Mouse (Mus musculus) neural tube, embryonic 15.5 days (tissue): ENCODE results near the gene Eaf1. TPM values are rescaled to one million over a fixed set of nuclear protein-coding genes. Genes with fewer than 3 reads are reported as not detected.

Experiments used
- ATAC-seq: fragments of 200-750 bp; cut with Nextera tagmentation; 2 replicates; pipeline ENCODE4 v1.8.0; 2017; ENCODE audit warnings: mild to moderate bottlenecking, moderate TSS enrichment, moderate library complexity; ENCODE audit not compliant: low FRiP score
- H3K27ac ChIP-seq: fragments of 300-500 bp; sonication (generic); replicated peaks from 2 replicates; pipeline ENCODE4 v1.5.1; 2015; ENCODE audit warnings: mild to moderate bottlenecking, inconsistent platforms
- H3K27me3 ChIP-seq: fragments of 300-500 bp; sonication (generic); replicated peaks from 2 replicates; pipeline ENCODE4 v1.6.1; 2015; ENCODE audit warnings: inconsistent platforms
- H3K36me3 ChIP-seq: fragments of 300-500 bp; sonication (generic); 2 replicates; pipeline ENCODE4 v1.6.1; 2015; ENCODE audit warnings: inconsistent platforms
- H3K4me1 ChIP-seq: fragments of 300-500 bp; sonication (generic); 2 replicates; pipeline ENCODE4 v1.6.1; 2015; ENCODE audit warnings: inconsistent platforms
- H3K4me2 ChIP-seq: fragments of 300-500 bp; sonication (generic); 2 replicates; pipeline ENCODE4 v1.6.1; 2015; ENCODE audit warnings: inconsistent platforms, mild to moderate bottlenecking, moderate library complexity
- H3K4me3 ChIP-seq: fragments of 300-500 bp; sonication (generic); replicated peaks from 2 replicates; pipeline ENCODE4 v1.5.1; 2015; ENCODE audit warnings: mild to moderate bottlenecking, inconsistent platforms
- H3K9ac ChIP-seq: fragments of 300-500 bp; sonication (generic); replicated peaks from 2 replicates; pipeline ENCODE4 v1.6.1; 2015; ENCODE audit warnings: mild to moderate bottlenecking, inconsistent platforms
- H3K9me3 ChIP-seq: fragments of 300-500 bp; sonication (generic); replicated peaks from 2 replicates; pipeline ENCODE4 v1.6.1; 2016; ENCODE audit warnings: inconsistent platforms
- WGBS: fragments of 180-500 bp; shearing (Covaris S2); methylation state at CpG from one replicate; pipeline ENCODE4 v1.1.7; 2015; ENCODE audit warnings: mixed read lengths; 5-methylcytosine and 5-hydroxymethylcytosine counted together
- polyA plus RNA-seq: library from polyadenylated mRNA; unstranded; fragments of >200 nt; fragmentation: Nextera tagmentation; extraction: Ambion mirVana; gene quantifications from 2 replicates; pipeline ENCODE4 v1.2.1, GENCODE M21; 2015

Eaf1 gene
- polyA plus RNA-seq, 1 experiment from 2014 or later = 7.4 TPM

DNA sequence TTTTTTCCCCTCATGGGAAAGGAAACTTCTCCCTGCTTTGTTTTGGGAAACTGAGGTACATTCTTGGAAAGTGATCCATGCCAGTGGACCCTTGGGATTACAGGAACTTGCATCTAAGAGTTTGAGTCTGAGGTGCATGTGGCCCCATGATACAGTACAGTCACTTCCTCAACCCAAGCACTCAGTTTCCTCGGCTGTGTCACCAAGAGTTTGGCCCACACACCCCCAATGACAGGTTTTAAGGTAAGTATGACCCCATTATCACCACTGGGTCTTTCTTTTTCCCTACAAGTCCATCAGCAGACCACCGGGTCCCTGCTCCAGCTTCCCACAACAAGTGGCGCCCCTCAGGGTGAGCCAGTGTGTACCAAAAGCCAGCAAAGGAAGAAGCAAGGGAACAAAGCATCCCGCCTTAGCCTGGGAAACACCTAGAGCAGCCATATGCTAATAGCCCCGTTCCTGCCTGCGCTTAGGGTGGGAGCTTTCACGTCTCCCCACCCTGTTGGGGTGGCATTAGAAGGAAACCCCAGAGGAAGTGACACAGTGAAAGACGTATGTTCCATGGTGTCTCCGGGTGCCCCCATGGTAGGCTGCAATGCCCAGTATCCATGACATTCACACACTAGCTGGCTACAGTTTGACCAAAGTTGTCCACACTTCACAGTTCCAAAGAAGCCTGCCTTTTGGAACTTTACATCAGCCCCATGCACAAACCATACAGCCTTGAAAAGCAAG, 62.5 kb downstream of the Eaf1 start:
- Histone ChIP-seq H3K27ac (no peak overlapping the region), H3K4me1 (no peaks in the 10 kb centered on the region), H3K27me3 (no peaks in the 10 kb centered on the region), H3K9me3 (no peaks in the 10 kb centered on the region), H3K4me3 (no peak overlapping the region), H3K4me2 (no peak overlapping the region), H3K9ac (no peak overlapping the region), H3K36me3 (no peaks in the 10 kb centered on the region)
- no peak for ATAC-seq
- 86% methylated on average over 9 of the region's 9 CpGs for WGBS

DNA sequence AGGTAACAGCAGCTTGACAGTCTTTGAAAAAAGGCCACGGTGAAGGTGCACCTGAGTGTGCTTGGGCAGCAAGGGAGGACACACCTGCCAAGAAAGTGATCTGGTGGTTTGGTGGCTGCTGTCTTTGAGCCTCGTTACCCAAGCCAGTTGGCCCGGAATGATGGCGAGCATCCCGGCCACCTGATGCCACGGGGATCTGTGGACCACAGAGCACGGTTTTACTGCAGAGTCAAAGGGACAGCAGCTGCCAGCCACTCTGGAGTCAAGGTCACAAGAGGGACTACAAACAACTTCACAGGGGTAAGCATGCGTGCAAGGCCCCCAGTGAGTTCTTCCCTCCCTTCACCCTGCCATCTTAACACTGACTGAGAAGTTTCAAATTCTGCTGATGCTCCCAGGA, 63.1 kb downstream of the Eaf1 start:
- no peak overlapping the region for H3K4me2 ChIP-seq
- H3K27me3 ChIP-seq = no peaks in the 10 kb centered on the region
- no peak overlapping the region for H3K9ac ChIP-seq
- ATAC-seq = no peak
- no peaks in the 10 kb centered on the region for H3K36me3 ChIP-seq
- H3K9me3 ChIP-seq = no peaks in the 10 kb centered on the region
- 80% methylated on average over 8 of the region's 8 CpGs for WGBS
- H3K4me1 ChIP-seq = no peaks in the 10 kb centered on the region
- H3K27ac ChIP-seq = no peak overlapping the region
- no peak overlapping the region for H3K4me3 ChIP-seq

DNA sequence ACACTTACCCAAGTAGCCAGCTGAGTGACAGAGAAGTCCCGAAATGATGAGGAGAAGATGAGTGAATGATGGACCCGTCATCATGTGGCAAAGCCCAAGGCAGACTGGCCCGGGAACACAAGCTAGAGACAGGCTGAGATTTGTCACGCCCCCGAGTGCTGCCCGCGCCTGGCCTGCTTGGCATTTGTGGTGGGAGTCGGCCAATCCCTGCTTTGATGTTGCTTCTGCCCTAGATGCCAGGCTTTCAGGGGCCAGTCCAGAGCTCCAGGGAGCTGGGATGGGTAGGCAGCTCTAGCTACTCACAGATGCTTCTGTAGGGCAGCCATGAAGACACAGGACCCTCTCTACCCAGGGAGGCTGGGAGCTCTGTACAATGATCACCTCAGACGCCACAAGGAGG, 63.6 kb downstream of the Eaf1 start:
- Histone ChIP-seq H3K4me1 (no peaks in the 10 kb centered on the region), H3K9ac (no peak overlapping the region), H3K4me3 (no peak overlapping the region), H3K4me2 (no peak overlapping the region), H3K27ac (no peak overlapping the region), H3K9me3 (no peaks in the 10 kb centered on the region), H3K36me3 (no peaks in the 10 kb centered on the region), H3K27me3 (no peaks in the 10 kb centered on the region)
- ATAC-seq = no peak
- WGBS = 77% methylated on average over 9 of the region's 9 CpGs

GRCm38 (mm10) chr14:31559216-31559615, 65.0 kb downstream of the Eaf1 start:
- Histone ChIP-seq H3K27ac (no peak overlapping the region), H3K4me2 (no peak overlapping the region), H3K36me3 (no peaks in the 10 kb centered on the region), H3K4me1 (no peaks in the 10 kb centered on the region), H3K27me3 (no peaks in the 10 kb centered on the region), H3K9me3 (no peaks in the 10 kb centered on the region), H3K9ac (no peak overlapping the region), H3K4me3 (no peak overlapping the region)
- no peak for ATAC-seq
- WGBS = 61% methylated on average over 5 of the region's 5 CpGs

Other genes starting within 250 kb of the Eaf1 start
- gene Phf7, start 243.1 kb upstream of the Eaf1 start, polyA plus RNA-seq = 10.4 and 10.9 TPM in 2 replicates
- gene Bap1, start 242.9 kb upstream of the Eaf1 start, polyA plus RNA-seq = 93.3 and 96.1 TPM in 2 replicates
- gene Dnah1, start 170.5 kb upstream of the Eaf1 start, polyA plus RNA-seq = 3.0 and 3.3 TPM in 2 replicates
- 74.4 and 77.2 TPM in 2 replicates for gene Capn7, start 157.8 kb upstream of the Eaf1 start, polyA plus RNA-seq
- gene Sh3bp5, start 58.3 kb upstream of the Eaf1 start, polyA plus RNA-seq = 131 and 150 TPM in 2 replicates
- 40.3 and 47.4 TPM in 2 replicates for gene Mettl6, start 641 bp downstream of the Eaf1 start, polyA plus RNA-seq
- 0.63 and 3.1 TPM in 2 replicates for gene Colq, start 96.9 kb downstream of the Eaf1 start, polyA plus RNA-seq
- gene Gm49387, start 146.5 kb downstream of the Eaf1 start, polyA plus RNA-seq = 0.24 and 0.59 TPM in 2 replicates
- gene Btd, start 146.6 kb downstream of the Eaf1 start, polyA plus RNA-seq = 15.6 and 19.0 TPM in 2 replicates
- 7.9 and 11.0 TPM in 2 replicates for gene Hacl1, start 146.9 kb downstream of the Eaf1 start, polyA plus RNA-seq